Mouse (Mus musculus) common myeloid progenitor, adult 5-6 weeks (primary cell): Measurements from ENCODE around the gene Obsl1. TPM values are rescaled to one million over a fixed set of nuclear protein-coding genes. Genes with fewer than 3 reads are reported as not detected.

Source experiments
- ATAC-seq: replicated peaks from 2 replicates; pipeline ENCODE4 v1.8.0; 2016; ENCODE audit warnings: low read depth, mild to moderate bottlenecking, moderate TSS enrichment, inconsistent platforms; ENCODE audit not compliant: poor library complexity, severe bottlenecking
- total RNA-seq: library from RNA; stranded (forward); fragments of 200-1000, 187-1606 nt; gene quantifications from 2 replicates; pipeline ENCODE4 v1.2.3, GENCODE M21; 2017

Obsl1 gene
- total RNA-seq, result 1.4 and 2.7 TPM in 2 replicates

DNA sequence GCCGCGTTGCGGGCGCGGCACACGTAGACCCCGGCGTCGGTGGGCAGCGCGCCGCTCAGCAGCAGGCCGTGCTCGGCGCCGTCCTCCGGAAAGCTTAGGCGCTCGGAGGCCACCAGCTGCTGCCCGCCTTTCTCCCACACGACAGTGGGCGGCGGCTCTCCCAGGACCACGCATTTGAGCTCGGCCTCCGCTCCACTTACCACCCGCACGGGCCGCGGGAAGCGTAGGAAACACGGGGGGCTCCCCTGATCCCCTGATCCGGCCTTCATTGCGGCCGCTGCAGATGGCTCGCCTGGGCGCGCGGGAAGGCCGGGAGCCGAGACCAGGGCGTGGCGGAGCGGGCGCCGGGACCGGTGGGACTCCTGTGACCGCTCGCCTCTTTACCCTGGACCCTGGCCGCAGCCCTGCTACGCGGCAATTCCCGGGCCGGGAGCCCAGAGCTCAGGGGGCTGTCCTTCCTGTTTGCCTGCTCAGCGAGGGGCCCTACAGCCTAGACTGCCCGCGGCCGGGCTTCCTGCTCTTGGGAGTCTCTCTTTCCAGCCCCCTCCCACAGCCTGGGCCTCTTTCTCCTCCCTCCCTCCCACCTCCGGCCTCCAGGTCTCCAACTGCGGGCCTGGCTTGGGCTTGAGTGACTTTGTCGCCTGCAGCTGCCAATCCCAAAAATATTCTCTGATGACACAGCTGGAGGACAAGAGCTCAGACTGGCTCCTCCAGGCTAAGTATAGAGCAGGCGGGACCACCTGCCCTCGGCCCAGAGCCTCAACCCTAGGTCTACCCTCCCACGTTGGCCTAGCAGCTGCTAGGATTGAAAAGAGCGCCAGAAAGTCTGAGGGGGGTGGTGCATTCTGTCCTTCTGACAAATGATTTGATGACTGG lies at the start of gene Obsl1:
Gene Obsl1 (minus strand): TSS at position 497 of the 876 bp plus-strand sequence.
- peak; percentile 42 for ATAC-seq

DNA sequence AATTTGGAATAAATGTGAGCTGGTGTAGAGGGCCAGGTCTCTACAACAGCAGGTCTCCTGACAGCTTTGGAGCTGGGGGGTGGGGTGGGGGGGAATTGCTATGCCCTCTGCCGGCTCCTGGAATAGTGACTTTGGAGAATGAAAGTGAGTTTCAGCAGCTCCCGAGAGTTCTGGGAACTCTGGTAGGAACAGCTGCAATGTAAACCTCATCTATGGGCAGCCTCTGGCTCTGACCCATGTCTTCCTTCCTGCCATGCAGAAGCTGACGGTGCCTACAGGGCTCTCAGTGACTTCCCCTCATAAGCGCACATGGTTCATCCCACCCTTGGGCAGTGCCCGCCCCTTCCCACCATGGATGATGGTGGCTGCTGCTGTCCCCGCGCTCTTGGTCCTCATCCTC lies 49.4 kb upstream of the Obsl1 start:
- ATAC-seq, result no peak

DNA sequence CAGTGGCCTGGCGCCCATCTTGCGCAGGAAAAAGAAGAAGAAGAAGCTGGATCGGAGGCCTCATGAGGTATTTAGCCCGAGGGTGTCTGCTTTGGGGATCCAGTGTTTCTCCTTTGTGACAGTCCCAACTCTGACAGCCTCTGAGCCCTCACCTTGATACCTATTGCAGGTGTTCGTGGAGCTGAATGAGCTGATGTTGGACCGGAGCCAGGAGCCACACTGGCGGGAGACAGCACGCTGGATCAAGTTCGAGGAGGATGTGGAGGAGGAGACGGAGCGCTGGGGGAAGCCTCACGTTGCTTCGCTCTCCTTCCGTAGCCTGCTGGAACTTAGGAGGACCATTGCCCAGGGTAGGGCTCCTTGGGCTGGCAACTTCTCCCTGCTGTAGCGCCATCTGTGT lies 44.3 kb upstream of the Obsl1 start:
- ATAC-seq, result no peak

DNA sequence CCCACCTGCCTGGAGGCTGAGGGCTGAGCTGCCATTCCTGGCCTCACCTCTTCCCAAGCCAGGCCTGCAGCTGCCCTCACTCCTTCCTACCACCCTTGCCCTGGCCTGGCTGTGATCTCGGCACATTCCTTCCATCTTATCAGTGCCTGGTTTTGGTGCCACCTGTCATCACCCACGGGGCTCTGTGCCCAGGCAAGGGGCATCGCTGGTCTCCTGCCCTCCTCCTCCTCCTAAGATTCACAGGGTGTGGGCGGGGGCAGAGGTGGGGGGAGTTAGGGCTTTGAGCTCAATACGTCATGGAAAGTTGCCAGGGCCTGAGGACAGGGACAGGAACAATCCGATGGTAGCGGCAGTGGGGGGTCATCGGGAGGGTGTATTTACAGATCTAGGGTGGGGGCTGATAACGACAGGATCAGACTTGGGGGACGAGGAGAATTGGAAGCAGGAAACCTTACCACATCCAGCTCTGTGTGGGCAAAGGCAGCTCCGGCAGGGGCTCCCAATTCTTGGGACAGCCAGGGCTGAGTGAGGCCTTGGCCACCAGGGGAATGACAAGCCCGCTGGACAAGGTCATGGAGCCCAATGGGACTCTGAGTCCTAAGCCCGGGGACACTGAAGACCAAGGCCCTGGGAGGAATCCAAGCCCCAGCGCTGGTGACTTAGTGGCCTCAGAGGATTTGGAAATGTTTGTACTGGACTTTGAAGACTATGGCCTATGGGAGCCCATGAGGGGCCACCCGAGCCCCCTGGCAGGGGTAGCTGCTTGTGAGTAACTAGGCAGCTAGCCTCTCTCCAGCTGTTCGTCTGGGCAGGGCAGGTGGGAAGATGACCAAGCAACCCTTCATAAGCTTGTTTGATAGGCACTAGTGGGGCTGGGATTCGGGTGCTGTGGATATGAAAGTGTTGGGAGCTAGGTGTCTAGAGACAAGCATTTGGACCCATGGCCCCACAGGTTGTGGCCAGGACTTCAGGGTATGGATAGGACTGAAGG lies 43.3 kb upstream of the Obsl1 start:
- ATAC-seq, result no peak

DNA sequence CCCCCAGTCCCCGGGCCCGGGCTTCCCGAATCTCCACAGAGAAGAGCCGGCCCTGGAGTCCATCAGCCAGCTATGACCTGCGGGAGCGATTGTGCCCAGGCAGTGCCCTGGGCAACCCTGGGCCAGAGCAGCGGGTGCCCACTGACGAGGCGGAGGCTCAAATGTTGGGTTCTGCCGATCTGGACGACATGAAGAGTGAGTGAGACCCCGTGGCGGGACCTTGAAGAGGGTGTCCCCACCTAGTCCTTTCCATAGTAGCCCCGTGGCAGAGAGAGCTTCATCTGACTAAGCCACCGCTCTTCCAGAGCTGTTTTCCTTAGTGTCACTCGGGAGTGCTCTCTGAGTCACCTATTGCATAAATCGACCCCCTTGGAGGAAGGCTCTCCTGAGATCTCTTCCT lies 42.6 kb upstream of the Obsl1 start:
- ATAC-seq, result no peak

DNA sequence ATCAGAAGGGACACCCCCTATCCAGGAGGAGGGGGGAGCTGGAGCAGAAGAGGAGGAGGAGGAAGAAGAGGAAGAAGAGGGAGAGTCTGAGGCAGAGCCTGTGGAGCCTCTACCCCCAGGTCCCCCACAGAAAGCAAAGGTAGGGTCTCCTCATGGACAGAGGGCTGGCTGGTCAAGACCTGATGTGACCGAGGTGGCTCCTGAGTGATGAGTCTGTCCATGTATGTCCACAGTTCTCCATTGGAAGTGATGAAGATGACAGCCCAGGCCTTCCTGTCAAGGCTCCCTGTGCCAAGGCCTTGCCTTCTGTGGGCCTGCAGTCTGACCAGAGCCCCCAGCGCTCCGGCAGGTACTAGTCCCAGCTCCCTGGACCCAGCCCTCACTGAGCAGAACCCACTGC lies 41.8 kb upstream of the Obsl1 start:
- ATAC-seq, result no peak

DNA sequence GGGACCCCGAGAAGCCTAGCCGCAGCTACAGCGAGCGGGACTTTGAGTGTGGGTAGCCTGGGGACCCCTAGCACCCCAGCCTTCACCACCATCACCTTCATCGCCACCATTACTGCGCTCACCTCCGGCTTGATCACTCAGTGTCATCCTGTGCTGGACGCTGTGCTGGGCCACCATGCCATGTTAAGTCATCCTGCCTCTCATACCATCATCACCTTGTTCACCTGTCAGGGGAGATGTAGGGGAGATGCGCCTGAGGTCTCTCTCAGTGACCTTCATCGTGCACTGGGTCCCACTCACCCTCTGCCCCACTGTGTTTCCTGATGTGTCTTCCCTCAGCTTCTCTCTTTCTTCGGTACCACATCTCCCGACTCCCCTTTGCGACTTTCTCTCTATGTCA lies 41.1 kb upstream of the Obsl1 start:
- ATAC-seq, result no peak

DNA sequence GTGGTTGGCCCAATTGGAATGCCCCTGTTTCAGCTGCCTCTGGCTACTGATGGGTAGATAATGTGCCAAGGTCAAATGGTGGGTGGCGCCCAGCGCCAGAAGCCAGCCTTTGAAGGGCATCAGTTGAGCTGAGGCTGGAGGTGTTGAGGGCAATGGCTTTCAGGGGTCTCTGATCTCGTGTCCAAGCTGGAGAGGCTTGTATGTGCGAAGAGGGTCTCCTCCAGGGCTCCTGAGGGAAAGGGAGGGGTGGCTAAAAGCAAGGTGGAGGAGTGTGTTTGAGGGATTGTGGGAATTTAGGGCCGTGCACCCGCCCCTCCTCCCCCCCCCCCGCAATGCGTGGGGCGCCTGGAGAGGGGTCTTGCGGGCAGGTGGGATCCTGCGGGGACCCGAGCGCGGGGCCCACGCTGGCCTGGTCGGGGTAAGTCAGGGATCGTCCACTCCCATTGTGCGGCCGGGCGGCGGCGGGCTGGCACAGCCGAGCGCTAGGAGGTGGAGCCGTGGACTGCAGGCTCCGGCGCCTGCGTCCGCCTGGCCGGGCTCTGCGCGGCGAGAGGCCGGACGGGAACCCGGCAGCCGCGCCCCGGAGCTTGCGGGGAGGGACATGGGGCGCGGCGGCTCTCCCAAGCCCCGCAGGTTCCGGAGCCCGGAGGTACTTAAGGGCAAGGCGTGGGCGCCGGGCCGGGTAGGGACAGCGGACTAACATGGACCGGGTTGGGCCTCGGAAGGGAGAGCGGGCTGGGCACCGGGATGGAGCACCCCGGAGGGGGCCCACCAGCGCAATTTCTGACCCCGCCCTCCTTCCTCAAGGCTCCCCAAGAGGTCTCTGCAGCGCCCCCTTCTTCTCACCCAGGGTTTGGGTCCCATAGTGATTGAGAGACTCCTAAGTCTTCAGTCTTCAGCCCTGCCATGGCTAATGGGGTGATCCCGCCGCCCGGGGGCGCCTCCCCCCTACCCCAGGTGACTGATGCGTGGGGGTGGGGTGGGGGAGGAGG lies 40.0 kb upstream of the Obsl1 start, which contains the start of gene Slc4a3:
Gene Slc4a3 (plus strand): TSS at position 302 of the 992 bp plus-strand sequence.
- ATAC-seq, result peak; percentile 66

DNA sequence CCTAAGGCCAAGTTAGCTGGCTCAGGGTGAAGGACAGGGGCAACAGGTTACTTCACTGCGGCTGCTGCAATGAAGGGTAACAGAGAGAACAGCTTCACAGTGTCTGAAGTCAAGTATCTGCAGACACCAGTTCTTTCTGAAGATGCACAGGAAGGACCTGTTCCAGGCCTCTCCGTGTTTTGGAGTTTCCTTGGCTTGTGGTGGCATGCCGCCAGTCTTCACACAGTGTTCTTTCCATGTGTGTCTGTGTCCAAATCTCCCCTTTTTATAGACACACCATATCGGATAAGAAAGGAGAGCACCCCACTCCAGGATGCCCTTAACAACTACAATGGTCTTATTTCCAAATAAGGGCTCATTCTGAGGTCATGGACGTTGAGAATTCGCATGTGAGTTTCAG lies 38.1 kb upstream of the Obsl1 start:
- no peak for ATAC-seq

DNA sequence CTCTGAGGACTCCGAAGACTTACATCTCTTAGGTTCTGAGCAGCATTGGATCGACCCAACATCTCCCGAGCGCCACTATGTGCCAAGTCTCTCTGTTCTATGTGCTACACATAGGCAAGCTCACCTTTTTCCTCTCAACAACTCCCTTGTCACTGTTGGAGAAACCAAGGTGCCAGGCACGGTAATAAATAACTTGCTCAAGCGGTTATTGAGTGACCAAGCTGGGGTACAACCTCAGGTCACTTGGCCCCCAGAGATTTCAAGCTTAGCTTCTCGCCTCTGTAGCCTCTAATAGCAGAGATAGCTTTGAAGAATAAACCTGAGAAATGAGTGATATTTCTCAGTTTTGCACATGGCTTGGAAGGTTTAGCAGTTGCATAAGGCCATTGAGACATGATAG lies 35.2 kb upstream of the Obsl1 start:
- ATAC-seq, result no peak

DNA sequence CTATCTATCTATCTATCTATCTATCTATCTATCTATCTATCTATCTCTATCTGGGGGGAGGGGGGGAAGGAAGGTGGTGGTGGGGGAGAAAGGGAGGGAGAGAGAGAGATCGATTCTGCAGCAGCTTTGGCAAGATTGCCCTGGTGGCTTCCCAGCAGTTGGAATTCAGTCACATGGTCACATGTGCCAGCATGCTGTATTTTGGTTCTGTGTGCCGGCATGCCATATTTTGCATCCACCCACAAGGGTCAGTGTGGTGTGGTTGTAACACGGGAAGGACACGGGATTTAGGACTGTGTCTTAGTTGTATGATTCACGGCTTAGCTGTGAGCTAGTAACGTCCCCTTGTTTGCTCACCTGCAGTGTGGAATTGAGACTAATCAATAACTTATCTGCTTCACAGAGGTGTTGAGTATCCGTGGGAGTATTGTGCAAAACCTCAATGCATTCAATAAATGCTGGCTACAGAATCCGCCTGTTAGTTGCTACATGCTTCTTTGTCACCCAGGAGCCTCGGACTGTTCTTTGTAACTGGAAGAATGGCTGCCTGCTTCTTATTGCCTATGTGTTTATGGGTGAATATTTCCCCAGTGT lies 32.4 kb upstream of the Obsl1 start:
- ATAC-seq, result no peak

DNA sequence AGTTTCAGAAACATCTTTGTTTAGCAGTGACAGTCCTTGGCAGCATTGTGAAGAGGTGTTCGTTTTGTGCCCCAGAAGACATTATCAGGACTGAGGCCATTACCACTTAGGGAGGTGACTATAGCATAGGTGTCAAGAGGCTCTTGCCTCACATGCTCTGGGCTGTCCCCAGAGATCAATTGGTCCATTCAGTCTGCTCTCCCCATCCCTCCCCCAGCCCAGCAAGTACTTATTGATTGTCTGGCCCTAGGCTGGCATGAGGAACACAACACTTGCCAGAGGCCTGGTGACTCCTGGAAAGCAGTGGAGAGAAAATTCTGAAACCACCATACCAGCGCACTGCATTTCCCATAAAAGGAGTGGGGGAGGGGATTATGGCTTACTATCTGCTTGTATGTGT lies 31.3 kb upstream of the Obsl1 start:
- no peak for ATAC-seq

DNA sequence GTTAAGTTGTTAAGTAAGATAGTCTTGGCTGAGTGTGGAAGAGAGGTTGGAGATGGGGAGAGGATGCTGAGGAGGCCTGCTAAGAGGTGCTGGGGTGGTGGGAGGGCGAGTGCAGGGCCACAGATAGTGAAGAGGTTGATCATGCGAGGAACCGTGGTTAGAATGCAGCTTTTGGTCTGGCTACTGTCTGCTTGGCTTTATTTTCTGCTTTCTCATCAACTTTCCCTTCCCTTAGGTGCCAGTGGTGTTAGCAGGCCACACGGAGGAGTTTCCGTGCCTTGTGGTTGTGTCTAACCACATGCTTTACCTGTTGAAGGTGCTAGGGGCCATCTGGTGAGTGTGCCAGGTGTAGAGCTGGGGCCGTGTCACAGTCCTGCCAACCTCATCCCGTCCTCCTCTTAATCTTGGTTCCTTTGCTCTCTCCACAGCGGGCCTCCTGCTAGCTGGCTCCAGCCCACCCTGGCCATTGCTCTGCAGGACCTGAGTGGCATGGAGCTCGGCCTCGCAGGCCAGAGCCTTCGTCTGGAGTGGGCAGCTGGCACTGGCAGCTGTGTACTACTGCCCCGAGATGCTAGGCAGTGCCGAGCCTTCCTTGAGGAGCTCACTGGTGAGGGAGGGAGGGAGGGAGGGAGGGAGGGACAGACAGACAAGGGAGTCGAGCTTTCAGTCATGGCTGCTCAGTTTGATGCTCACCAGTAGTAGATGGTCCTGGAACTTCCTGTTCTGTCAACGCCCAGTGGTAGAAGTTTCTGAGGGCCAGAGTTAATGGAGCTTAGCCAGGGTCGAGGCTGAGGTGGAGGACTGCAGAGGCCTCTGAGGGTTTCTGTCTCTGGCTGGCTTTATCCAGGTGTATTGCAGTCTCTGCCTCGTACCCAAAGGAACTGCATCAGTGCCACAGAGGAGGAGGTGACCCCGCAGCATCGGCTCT lies 27.3 kb upstream of the Obsl1 start:
- no peak for ATAC-seq

DNA sequence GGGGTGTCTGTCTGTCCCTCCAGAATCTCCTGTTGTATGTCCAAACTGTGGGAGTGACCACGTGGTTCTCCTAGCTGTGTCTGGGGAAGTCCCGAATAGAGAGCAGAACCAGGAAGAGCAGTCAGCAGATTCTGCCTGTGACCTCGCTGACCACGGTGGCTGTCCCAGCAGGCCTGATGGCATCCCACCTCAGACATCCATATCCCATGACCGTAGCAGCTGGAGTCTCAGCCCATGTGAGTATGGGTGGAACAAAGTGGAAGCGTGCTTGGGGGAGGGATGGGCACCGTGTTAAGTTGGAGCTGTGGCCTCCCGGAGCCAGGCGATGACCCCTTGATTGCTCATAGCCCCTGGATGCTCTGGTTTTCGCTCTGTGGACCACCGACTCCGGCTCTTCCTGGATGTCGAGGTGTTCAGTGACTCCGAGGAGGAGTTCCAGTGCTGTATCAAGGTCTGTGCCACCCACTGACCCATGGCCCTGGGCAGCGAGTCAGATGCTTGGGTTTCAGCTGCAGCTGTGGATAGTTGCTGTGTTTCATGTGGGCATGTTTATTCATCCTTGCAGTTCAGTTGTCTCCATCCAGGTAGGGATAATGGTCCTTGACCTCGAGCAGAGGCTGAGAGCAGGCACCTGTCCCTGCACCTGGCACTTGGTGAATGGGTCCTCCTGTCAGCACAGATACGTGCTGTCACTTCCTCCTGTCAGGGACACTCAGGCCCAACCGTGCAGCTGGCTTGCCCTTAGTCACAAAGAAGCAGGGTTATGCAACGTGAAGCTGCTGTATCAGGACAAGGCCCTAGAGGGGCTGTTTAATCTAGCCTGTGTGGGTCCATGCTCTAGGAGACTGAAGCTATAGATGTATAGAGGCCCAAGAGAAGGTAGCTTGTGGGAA lies 26.3 kb upstream of the Obsl1 start:
- no peak for ATAC-seq

DNA sequence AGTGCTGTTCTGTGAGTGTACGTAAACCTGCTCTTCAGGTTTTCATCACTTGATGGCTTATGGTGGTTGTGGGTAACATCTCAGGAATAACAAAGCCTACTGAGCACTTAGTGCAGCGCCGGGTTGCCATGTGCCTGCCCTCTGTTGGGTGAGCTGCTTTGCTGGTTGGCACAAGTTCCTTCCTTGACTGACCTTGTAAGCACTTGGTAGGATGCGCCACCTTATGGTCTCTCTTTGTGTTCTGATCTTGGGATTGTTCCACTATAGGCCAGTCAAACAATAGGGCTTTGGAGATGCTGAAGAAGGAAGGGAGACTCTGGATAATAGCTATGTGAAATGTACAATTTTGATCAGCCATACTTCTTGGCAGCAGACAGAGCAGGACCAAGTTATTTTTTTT lies 24.3 kb upstream of the Obsl1 start:
- ATAC-seq, result no peak

DNA sequence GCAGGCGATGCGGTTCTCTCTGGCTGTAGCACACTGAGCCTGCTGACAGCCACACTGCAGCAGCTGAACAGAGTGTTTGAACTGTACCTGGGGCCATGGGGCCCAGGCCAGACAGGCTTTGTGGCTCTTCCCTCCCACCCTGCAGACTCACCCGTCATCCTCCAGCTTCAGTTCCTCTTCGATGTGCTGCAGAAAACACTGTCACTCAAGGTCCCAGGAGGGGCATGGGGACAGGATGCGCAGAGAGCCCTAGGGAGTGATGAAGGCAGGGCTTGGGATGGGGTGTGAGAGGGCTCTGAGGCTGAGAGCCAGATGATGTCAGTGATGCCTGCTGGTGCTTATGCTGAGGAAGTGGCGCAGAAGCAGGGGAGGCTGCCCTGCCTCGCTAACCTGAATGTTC lies 18.4 kb upstream of the Obsl1 start:
- no peak for ATAC-seq

DNA sequence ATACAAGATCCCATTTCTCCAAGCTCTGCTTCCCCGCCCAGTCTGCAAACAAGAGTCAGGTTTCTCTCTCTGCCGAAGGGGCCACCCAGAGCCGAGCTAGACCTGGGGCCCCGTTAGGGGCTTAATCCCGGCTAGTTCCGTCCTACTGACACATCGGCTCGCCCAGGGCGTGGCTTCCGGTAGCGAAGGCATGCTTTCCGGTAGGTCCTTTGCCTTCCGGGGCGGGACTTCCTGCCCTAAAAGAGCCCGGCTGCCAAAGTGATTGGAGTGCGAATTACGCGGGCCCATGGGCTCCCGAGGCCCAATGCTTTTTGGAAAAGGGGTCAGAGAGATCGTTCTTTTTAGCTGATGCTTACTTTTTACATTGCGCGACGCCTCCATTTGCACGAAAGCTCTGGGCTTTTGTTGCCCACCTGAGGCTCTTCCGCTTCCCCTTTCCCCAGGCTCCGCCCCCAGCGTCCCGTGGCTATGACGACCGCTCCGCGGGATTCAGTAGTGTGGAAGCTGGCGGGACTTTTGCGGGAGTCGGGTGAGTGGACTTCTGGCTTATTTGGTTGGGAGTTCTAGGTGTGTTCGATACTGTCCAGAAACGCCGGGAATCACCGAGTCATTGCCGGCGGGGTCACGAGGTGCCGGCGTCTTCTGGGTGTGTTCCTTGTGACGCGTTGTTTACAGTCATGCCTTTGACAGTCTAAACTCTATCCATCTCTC lies 15.2 kb upstream of the Obsl1 start, which contains the start of gene Stk11ip:
Gene Stk11ip (plus strand): TSS at position 209 of the 711 bp plus-strand sequence.
- ATAC-seq, result peak; percentile 97
